Mouse (Mus musculus) cerebellum, adult 11 months (tissue): Measurements from ENCODE around the gene Cep295.
"Not testable (repeated sequence)": the region's sequence is repeated elsewhere in the genome, so short reads cannot be mapped to it uniquely, and the experiment has no call there.

Experiments
- DNase-seq: peaks from one replicate; pipeline ENCODE4 v3.0.0; 2022

Gene Cep295

GRCm38 (mm10) chr9:15306398-15307119 lies 51.0 kb downstream of the Cep295 start, which contains the start of gene 4931406C07Rik:
Gene 4931406C07Rik, minus strand, starts transcription at chr9:15306448.
- no peak for DNase-seq

- peak; percentile 96 for DNase-seq
Observed at GRCm38 (mm10) chr9:15305503-15306397, 51.8 kb downstream of the Cep295 start, which contains the start of gene Taf1d. Gene Taf1d, plus strand, starts transcription at chr9:15306214.

DNA sequence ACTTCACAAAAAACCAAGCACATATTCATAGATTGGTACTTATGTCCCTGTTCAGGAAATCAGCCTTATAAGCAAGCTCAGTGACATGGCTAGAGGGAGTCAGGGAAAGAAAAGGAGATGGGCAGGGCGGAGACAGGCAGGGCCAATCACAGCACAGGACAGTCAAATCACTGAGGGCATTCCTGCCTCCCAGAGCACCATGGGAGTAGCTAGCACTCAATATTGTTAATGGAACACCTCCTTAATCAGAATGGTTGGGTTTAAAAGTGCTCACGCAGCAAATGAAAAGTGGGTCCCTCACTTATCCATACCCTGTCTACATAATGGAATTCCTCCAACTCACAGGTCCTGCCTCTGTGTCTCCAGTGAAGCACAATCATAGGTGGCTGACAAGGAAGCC lies 54.7 kb downstream of the Cep295 start:
- DNase-seq: no peak

GRCm38 (mm10) chr9:15302006-15302405 lies 55.6 kb downstream of the Cep295 start:
- not testable (repeated sequence) for DNase-seq

DNA sequence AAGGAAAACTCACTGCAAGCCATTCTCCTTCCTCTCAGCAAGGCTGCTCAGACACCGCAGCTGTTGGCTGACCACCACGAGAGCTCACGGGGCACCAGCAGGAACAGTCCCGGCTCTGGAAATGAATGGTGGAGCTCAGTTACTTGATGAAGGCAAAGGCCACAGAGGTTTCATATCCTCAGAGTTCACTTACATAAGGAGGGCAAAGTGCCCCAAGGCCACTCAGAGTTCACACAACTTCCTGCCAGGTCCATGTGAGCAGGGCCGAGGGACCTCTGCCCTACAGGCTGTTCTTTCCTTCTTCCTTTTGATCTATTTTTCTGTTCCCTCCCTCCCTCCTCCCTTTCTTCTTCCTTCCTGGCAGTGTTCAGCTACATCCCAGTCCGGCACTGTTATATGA lies 56.2 kb downstream of the Cep295 start:
- no peak for DNase-seq

GRCm38 (mm10) chr9:15300056-15300455 lies 57.5 kb downstream of the Cep295 start:
- no peak for DNase-seq

- DNase-seq: no peak
Observed at GRCm38 (mm10) chr9:15298451-15298850, 59.1 kb downstream of the Cep295 start.

- no peak for DNase-seq
Observed at GRCm38 (mm10) chr9:15297112-15297511, 60.5 kb downstream of the Cep295 start.

DNA sequence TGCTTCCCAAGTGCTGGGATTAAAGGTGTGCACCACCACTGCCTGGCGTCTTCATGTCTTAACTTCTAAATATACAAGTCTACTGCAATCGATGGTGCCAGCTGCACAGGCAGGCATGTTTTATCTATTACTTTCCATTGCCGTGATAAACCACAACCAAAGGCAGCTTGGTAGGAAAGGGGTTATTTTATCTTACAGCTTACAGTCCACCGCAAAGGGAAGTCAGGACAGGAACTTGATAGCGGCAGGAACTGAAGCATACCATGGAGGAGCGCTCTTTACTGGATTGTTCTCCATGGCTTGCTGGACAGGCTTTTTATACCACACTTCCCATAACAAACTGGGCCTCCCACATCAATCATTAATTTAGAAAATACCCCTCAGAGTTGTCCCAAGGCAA lies 68.3 kb downstream of the Cep295 start:
- DNase-seq: no peak

DNA sequence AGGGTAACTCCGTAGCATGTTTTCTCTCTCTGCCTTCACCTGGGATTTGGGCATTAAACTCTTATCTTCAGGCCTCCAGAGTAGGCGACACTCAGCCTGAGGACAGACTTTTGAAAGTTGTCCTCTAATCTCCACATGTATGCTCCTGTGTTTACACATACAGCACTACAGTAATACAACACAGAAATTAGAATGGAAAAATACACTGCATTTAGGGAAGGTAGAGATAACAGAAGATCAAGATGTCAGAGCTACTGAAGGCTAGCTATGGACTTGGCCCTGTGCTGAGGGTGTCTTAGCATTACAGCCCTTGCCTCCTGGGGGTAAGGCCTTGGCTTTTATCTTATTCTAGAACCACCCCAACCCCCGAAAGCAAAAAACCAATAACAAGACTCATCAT lies 69.2 kb downstream of the Cep295 start:
- no peak for DNase-seq

DNA sequence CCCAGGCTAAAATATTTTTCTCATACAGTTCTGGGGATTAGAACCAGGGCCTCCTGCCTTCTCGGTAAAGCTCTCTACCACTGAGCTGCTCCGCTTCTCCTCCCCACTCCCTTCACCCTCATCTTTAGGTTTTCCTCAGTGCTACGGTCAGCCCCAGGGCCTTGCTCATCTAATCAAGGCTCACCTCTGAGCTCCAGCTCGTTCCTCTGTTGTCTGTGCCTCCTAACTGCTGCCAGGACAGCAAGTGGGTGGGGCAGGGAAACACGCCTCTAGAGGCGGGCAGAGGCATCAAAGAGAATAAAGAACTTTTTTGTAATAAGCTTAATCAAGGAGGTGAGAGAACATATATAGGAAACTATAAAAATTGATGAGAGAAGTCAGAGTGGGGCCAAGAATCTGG lies 69.7 kb downstream of the Cep295 start:
- no peak for DNase-seq

DNA sequence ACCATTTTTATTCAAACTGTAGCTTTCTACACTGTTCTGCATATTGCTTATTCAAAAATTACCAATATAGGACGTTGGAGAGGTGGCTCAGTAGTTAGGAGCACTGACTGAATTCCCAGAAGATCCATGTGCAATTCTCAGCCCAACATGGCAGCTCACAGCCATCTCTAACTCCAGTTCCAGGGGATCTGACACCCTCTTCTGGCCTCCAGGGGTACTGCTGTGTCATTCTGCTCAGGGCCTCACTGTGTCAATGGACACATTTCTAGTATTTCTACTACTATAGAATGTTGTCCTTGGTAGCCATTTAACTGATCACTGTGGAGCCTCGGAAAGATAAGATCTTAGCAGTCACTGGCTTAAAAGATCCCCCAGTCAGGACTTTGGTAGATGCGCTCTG lies 72.1 kb downstream of the Cep295 start:
- DNase-seq: no peak

DNA sequence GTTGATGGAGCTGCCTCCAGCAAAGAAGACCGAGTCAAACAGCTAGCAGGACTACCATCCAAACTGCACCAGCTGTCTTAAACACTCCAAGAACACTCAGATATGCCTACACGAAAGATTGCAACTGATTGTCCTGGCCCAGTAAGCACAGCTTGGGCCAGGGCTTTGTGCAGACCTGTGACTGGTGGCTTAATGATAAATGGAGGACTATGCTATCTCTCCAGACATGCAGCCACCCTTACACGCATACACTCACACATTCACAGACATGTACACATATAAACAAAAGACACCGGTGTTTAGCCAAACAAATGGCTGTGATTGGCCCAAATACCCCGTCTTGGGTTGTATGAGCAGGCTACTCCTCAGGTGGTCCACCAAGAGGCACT lies 77.1 kb downstream of the Cep295 start:
- DNase-seq: no peak

GRCm38 (mm10) chr9:15279649-15280490 lies 77.7 kb downstream of the Cep295 start, which contains the start of gene Med17:
Gene Med17, minus strand, starts transcription at chr9:15279931.
- peak; percentile 88 for DNase-seq

GRCm38 (mm10) chr9:15279139-15279648 lies 78.4 kb downstream of the Cep295 start:
- no peak for DNase-seq

GRCm38 (mm10) chr9:15278343-15278742 lies 79.2 kb downstream of the Cep295 start:
- DNase-seq: no peak

- no peak for DNase-seq
Observed at GRCm38 (mm10) chr9:15276855-15277254, 80.7 kb downstream of the Cep295 start.

DNA sequence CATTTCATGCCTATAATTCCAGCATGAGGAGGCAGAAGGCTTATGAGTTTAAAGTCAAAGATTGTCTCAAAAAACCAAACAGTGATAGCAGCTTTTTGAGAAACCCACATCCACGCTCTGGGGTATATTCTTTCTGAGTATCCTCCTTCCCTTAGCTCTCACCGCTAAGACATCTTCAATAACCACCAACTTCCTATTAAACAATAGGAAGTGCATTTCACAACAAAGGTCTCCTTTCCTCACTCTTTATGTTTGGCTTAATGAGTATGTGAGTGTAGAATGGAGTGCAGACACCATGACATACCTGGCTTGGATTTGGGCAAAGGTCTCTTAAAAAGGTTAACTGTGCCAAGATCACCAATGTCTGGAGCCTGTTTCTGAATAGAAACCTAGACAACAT lies 83.6 kb downstream of the Cep295 start:
- no peak for DNase-seq
